Mouse (Mus musculus) heart, adult 9 months (tissue): Measurements from ENCODE around the gene Fbxl16.
"Not testable (repeated sequence)": the region's sequence is repeated elsewhere in the genome, so short reads cannot be mapped to it uniquely, and the experiment has no call there.

Experiments used
- DNase-seq, 2 experiments: peaks; one replicate each; pipeline ENCODE4 v3.0.0; 2022; ENCODE audit warnings: low spot score in 2 of 2

The Fbxl16 gene

GRCm38 (mm10) chr17:25795609-25796092 lies 13.2 kb upstream of the Fbxl16 start, which contains the start of gene AC134908.4:
Gene AC134908.4, minus strand, starts transcription at chr17:25795659.
- DNase-seq = peak in 1 of 2 experiments; percentile 21

GRCm38 (mm10) chr17:25796211-25796771 lies 12.6 kb upstream of the Fbxl16 start:
- peak; percentile 34 to 37 for DNase-seq

GRCm38 (mm10) chr17:25796951-25797369 lies 11.9 kb upstream of the Fbxl16 start, which contains the start of gene Metrn:
Gene Metrn, minus strand, starts transcription at chr17:25797136.
- peak; percentile 88 to 92 for DNase-seq

- peak; percentile 59 to 77 for DNase-seq
These were observed 7.9 kb upstream of the Fbxl16 start for GRCm38 (mm10) chr17:25801029-25801428.

GRCm38 (mm10) chr17:25802825-25803517 lies 5.9 kb upstream of the Fbxl16 start:
- peak in 1 of 2 experiments; percentile 70 for DNase-seq

- no peak for DNase-seq
These were observed 2.4 kb upstream of the Fbxl16 start for GRCm38 (mm10) chr17:25806507-25806906.

- DNase-seq = not testable (repeated sequence)
These were observed 1.4 kb upstream of the Fbxl16 start for GRCm38 (mm10) chr17:25807452-25807851.

GRCm38 (mm10) chr17:25808028-25808427 lies 857 bp upstream of the Fbxl16 start:
- no peak for DNase-seq

GRCm38 (mm10) chr17:25809606-25810340 lies 888 bp downstream of the Fbxl16 start:
- no peak for DNase-seq

- no peak for DNase-seq
These were observed 2.0 kb downstream of the Fbxl16 start for GRCm38 (mm10) chr17:25810890-25811289.

- DNase-seq = peak in 1 of 2 experiments; percentile 51
These were observed 4.6 kb downstream of the Fbxl16 start for GRCm38 (mm10) chr17:25813471-25813870.

GRCm38 (mm10) chr17:25817662-25818061 lies 8.8 kb downstream of the Fbxl16 start:
- DNase-seq = no peak

- no peak for DNase-seq
These were observed 10.2 kb downstream of the Fbxl16 start for GRCm38 (mm10) chr17:25818851-25819780.

GRCm38 (mm10) chr17:25823452-25823851 lies 14.6 kb downstream of the Fbxl16 start, which contains the start of gene Wdr24:
Gene Wdr24, plus strand, starts transcription at chr17:25823627.
- peak; percentile 58 to 78 for DNase-seq

- DNase-seq = no peak
These were observed 15.7 kb downstream of the Fbxl16 start for GRCm38 (mm10) chr17:25824362-25825142.

- no peak for DNase-seq
These were observed 16.4 kb downstream of the Fbxl16 start for GRCm38 (mm10) chr17:25825311-25825710.

- DNase-seq = no peak
These were observed 17.2 kb downstream of the Fbxl16 start for GRCm38 (mm10) chr17:25825984-25826570.

- no peak for DNase-seq
These were observed 18.1 kb downstream of the Fbxl16 start for GRCm38 (mm10) chr17:25827011-25827410.

- DNase-seq = no peak
These were observed 18.8 kb downstream of the Fbxl16 start for GRCm38 (mm10) chr17:25827546-25828222.
